Mouse (Mus musculus) liver (tissue): ENCODE results near the gene Zfp282.

Experiments
- DNase-seq: peaks from one replicate; pipeline ENCODE4 v3.0.0-alpha.2; 2020; ENCODE audit warnings: mixed read lengths

Zfp282 gene

GRCm38 (mm10) chr6:47903587-47903986 is 26.6 kb downstream of the Zfp282 start:
- no peak for DNase-seq

- DNase-seq: no peak
These were observed 27.4 kb downstream of the Zfp282 start for GRCm38 (mm10) chr6:47904361-47904760.

GRCm38 (mm10) chr6:47904917-47905695 is 28.1 kb downstream of the Zfp282 start:
- DNase-seq: no peak

- no peak for DNase-seq
These were observed 29.3 kb downstream of the Zfp282 start for GRCm38 (mm10) chr6:47906326-47906725.

GRCm38 (mm10) chr6:47909007-47909406 is 32.0 kb downstream of the Zfp282 start:
- DNase-seq: no peak

GRCm38 (mm10) chr6:47911650-47912049 is 34.6 kb downstream of the Zfp282 start:
- no peak for DNase-seq

- DNase-seq: no peak
These were observed 36.0 kb downstream of the Zfp282 start for GRCm38 (mm10) chr6:47912991-47913390.

GRCm38 (mm10) chr6:47917051-47917450 is 40.0 kb downstream of the Zfp282 start:
- DNase-seq: no peak

GRCm38 (mm10) chr6:47918768-47919274 is 41.8 kb downstream of the Zfp282 start:
- DNase-seq: no peak

GRCm38 (mm10) chr6:47919646-47920446 is 42.8 kb downstream of the Zfp282 start:
- DNase-seq: no peak

GRCm38 (mm10) chr6:47920447-47921340 is 43.7 kb downstream of the Zfp282 start, which contains the start of gene Zfp212:
Zfp212 (plus strand) TSS chr6:47920476.
- peak; percentile 94 for DNase-seq

- DNase-seq: peak; percentile 25
These were observed 65.5 kb downstream of the Zfp282 start for GRCm38 (mm10) chr6:47942461-47942860.

- DNase-seq: peak; percentile 85
These were observed 66.2 kb downstream of the Zfp282 start for GRCm38 (mm10) chr6:47943021-47943691.

GRCm38 (mm10) chr6:47943721-47944120 is 66.7 kb downstream of the Zfp282 start:
- DNase-seq: no peak

GRCm38 (mm10) chr6:47947388-47947787 is 70.4 kb downstream of the Zfp282 start:
- no peak for DNase-seq

- DNase-seq: peak; percentile 96
These were observed 76.3 kb downstream of the Zfp282 start, which contains the start of gene Zfp956 for GRCm38 (mm10) chr6:47953191-47953726. Zfp956 (plus strand) TSS chr6:47953390.

- DNase-seq: no peak
These were observed 77.4 kb downstream of the Zfp282 start for GRCm38 (mm10) chr6:47954425-47954824.

GRCm38 (mm10) chr6:47957816-47958215 is 80.8 kb downstream of the Zfp282 start:
- DNase-seq: no peak
